Mouse (Mus musculus) heart, embryonic 14.5 days (tissue): ENCODE results near the gene Nupr1. TPM values are rescaled to one million over a fixed set of nuclear protein-coding genes. Genes with fewer than 3 reads are reported as not detected.

ENCODE experiments used
- ATAC-seq: fragments of 200-750 bp; cut with Nextera tagmentation; 2 replicates; pipeline ENCODE4 v1.8.0; 2017; ENCODE audit warnings: low read depth, moderate TSS enrichment; ENCODE audit not compliant: insufficient number of reproducible peaks, insufficient read depth, low FRiP score
- H3K27ac ChIP-seq, 2 experiments: fragments of 200-500 bp in 1 of 2; fragments of 300-500 bp in 1 of 2; sonication (generic) in 1 of 2; replicated peaks in 1 of 2; 2 replicates each; pipeline ENCODE4 v1.5.1; 2012 to 2014; ENCODE audit warnings: low read depth in 2 of 2, low read length in 2 of 2, control low read depth in 1 of 2, mild to moderate bottlenecking in 1 of 2, mixed read lengths in 1 of 2; ENCODE audit not compliant: control insufficient read depth in 1 of 2, insufficient read depth in 1 of 2
- H3K27me3 ChIP-seq: fragments of 300-500 bp; sonication (generic); 2 replicates; pipeline ENCODE4 v1.6.1; 2014; ENCODE audit warnings: mild to moderate bottlenecking, low read length, control low read depth; ENCODE audit not compliant: control insufficient read depth, insufficient read depth
- H3K36me3 ChIP-seq: fragments of 300-500 bp; sonication (generic); 2 replicates; pipeline ENCODE4 v1.6.1; 2014; ENCODE audit warnings: mild to moderate bottlenecking, control low read depth, low read length, mixed read lengths; ENCODE audit not compliant: control insufficient read depth, insufficient read depth
- H3K4me1 ChIP-seq, 2 experiments: fragments of 200-500 bp in 1 of 2; fragments of 300-500 bp in 1 of 2; sonication (generic) in 1 of 2; 2 replicates each; pipeline ENCODE4 v1.6.1; 2012 to 2014; ENCODE audit warnings: low read length in 2 of 2, control low read depth in 1 of 2, mixed read lengths in 1 of 2; ENCODE audit not compliant: control insufficient read depth in 2 of 2, insufficient read depth in 2 of 2
- H3K4me2 ChIP-seq: fragments of 300-500 bp; sonication (generic); 2 replicates; pipeline ENCODE4 v1.6.1; 2014; ENCODE audit warnings: mild to moderate bottlenecking, low read length
- H3K4me3 ChIP-seq, 2 experiments: fragments of 200-500 bp in 1 of 2; fragments of 300-500 bp in 1 of 2; sonication (generic) in 1 of 2; 2 replicates each; pipeline ENCODE4 v1.5.1; 2012 to 2014; ENCODE audit warnings: low read length in 2 of 2, mild to moderate bottlenecking in 2 of 2, control low read depth in 1 of 2, low read depth in 1 of 2, moderate library complexity in 1 of 2; ENCODE audit not compliant: control insufficient read depth in 1 of 2, insufficient read depth in 1 of 2
- H3K9ac ChIP-seq: fragments of 300-500 bp; sonication (generic); 2 replicates; pipeline ENCODE4 v1.6.1; 2014; ENCODE audit warnings: mild to moderate bottlenecking, low read length
- H3K9me3 ChIP-seq: fragments of 300-500 bp; sonication (generic); 2 replicates; pipeline ENCODE4 v1.6.1; 2016; ENCODE audit warnings: low read length, control low read depth; ENCODE audit not compliant: control insufficient read depth
- WGBS: fragments of 180-500 bp; shearing (Covaris S2); extraction: QIAGEN DNeasy Blood & Tissue Kit; methylation state at CpG from one replicate; pipeline ENCODE4 v1.1.7; 2014; 5-methylcytosine and 5-hydroxymethylcytosine counted together
- polyA plus RNA-seq: library from polyadenylated mRNA; unstranded; fragments of >200 nt; fragmentation: Nextera tagmentation; extraction: Ambion mirVana; gene quantifications from 2 replicates; pipeline ENCODE4 v1.2.1, GENCODE M21; 2014

Gene Nupr1
- polyA plus RNA-seq, 1 experiment from 2014 or later: 10.9 TPM

DNA sequence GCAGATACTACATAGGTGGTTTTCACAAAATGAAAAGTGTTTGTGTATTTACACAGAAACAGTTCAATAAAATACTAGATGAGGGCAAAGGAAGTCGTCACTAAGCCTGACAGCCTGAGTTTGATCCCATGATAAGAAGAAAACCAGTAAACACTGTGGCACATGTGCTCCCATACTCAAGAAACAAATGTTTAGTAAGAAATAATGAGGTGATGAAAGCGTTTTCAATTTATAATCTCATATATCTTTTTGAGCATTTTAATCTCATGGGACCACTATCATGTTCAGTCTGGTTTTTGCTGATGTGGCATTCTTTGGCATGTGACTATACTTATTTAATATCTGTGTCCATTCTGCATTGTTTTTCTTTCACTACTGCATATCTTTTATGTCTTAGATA, 23.3 kb upstream of the Nupr1 start:
- H3K36me3 ChIP-seq: no peaks in the 10 kb centered on the region
- no peak overlapping the region for H3K4me3 ChIP-seq
- H3K27me3 ChIP-seq: no peaks in the 10 kb centered on the region
- no peak overlapping the region for H3K9ac ChIP-seq
- no peak for ATAC-seq
- H3K27ac ChIP-seq: no peak overlapping the region
- no peak overlapping the region for H3K4me2 ChIP-seq
- no peaks in the 10 kb centered on the region for H3K9me3 ChIP-seq
- WGBS: 83% methylated on average over 2 of the region's 2 CpGs
- H3K4me1 ChIP-seq: peaks cover 0 to 7% of the 10 kb centered on the region in 2 experiments; a peak in 2 of 4 replicates

DNA sequence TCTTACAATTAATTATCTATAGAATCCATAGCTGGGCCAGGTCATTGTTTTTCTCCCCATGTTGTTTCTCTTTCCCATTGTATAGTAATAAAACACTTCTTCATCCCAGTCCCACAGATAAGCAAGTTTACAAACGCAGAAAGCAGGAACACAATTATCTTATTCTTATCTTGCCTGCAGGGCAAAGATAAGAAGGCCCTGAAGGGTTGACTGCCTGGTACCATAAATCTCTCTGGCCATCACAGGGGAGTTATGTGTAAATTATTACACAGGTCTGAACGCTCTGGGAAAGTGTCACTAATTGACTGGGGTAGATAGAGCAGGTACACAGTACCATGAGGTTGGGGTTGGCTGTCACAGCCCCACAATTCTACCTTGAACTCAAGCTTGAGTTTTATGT, 20.2 kb upstream of the Nupr1 start:
- H3K4me2 ChIP-seq: no peak overlapping the region
- no peak for ATAC-seq
- H3K4me3 ChIP-seq: no peak overlapping the region
- peaks cover 0 to 12% of the 10 kb centered on the region in 2 experiments; a peak in 2 of 4 replicates for H3K4me1 ChIP-seq
- no peaks in the 10 kb centered on the region for H3K36me3 ChIP-seq
- 52% methylated on average over 2 of the region's 2 CpGs for WGBS
- H3K9me3 ChIP-seq: no peaks in the 10 kb centered on the region
- no peak overlapping the region for H3K27ac ChIP-seq
- no peaks in the 10 kb centered on the region for H3K27me3 ChIP-seq
- H3K9ac ChIP-seq: no peak overlapping the region

DNA sequence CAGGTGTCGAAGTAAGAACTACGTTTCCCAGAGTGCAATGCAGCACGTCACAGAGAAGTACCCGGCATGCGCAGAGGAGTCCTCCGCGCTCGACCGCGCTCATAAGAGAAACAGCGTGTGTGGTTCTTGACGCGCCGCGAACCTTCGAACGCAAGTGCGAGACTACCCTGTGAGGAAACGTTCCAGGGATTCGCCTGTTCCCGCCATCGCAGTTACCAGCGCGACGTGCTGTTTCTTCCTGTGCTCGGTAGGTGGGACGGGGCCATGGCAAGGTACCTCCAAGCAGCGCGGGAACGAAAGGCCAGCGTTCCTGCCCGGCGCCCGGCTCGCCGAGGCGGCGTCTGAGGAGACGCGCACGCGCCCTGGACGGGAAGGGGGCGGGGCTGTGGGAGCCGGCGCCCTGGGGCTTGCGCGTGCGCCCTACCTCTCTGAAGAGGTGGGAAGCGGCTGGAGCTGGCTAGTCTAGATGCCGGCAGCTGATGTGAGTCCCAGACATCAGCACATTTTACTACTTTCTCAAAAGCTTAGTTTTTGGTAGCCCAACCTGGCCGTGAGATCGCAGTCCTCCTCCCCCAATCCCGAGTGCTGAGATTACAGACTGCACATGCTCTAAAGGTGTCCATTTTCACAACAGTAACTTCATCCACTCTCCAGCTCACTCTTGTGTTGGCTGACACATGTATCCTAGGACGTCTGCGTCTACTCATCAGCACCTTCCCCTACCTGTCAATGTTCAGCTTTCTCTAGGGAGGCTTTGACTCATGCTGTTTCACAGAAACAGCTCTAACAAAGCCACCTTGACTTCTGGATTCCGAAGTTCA, 18.8 kb upstream of the Nupr1 start, which contains the start of gene Sgf29:
TSS of gene Sgf29 (plus strand) at position 79 of the 821 bp plus-strand sequence.
- whole genome bisulfite sequencing: under 1% methylated on average over 56 of the region's 57 CpGs
- Histone ChIP-seq H3K4me2 (peak within 1 kb of the TSS; percentile 87), H3K9me3 (no peaks in the 10 kb centered on the region), H3K36me3 (no peaks in the 10 kb centered on the region), H3K4me3 (peak within 1 kb of the TSS; percentile 54 to 72), H3K9ac (peak within 1 kb of the TSS; percentile 68), H3K27ac (peak within 1 kb of the TSS; percentile 88 to 95), H3K27me3 (no peaks in the 10 kb centered on the region), H3K4me1 (peaks cover 0 to 12% of the 10 kb centered on the region in 2 experiments; a peak in 2 of 4 replicates)
- ATAC-seq: peak; percentile 96

DNA sequence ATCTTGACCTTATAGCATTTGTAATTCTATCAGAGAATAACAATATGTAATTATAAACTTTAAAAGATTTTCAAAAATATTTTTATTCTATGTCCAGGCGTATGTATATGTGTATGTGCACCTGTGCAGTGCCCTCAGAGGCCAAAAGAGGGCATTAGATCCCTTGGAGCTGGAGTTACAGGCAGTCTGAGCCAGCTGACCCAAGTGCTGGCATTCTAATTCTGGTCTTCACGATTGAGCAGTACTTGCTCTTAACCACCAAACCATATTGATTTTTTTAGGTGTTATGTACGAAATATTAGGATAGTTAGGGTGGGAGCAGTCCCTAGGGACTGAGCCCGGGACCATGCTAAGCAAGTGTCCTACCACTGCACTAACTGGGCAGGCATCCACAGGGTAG, 17.8 kb upstream of the Nupr1 start:
- H3K4me1 ChIP-seq: peaks cover 0 to 12% of the 10 kb centered on the region in 2 experiments; a peak in 2 of 4 replicates
- H3K9me3 ChIP-seq: no peaks in the 10 kb centered on the region
- no peak for ATAC-seq
- H3K27me3 ChIP-seq: no peaks in the 10 kb centered on the region
- 78% methylated on average over 4 of the region's 4 CpGs for WGBS
- no peak overlapping the region for H3K9ac ChIP-seq
- H3K36me3 ChIP-seq: no peaks in the 10 kb centered on the region
- peak overlapping the region; percentile 87 for H3K4me2 ChIP-seq
- H3K27ac ChIP-seq: no peak overlapping the region
- H3K4me3 ChIP-seq: peak overlapping the region in 1 of 2 experiments; percentile 54; a peak in 1 of 4 replicates

DNA sequence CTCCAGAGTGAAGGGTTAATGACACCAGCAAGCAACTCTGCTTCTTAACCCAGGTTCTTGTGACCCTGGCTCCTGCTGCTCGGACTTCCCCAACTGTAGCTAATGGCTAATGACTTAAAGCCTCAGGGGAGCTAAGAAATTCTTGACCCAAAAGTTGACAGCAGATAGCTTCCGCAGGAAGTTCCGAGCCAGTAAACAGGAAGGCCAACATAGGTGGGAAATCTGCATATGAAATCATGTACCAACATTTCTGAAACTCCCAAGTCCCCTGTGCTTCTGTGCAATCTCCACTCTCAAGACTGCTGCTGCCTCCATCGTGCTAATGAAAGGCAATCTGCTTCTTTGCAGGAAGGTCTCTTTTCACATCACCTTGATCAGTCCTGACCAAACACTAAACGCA, 15.0 kb upstream of the Nupr1 start:
- H3K4me1 ChIP-seq: peaks cover 0 to 12% of the 10 kb centered on the region in 2 experiments; a peak in 2 of 4 replicates
- no peak overlapping the region for H3K27ac ChIP-seq
- no peak overlapping the region for H3K4me2 ChIP-seq
- no peaks in the 10 kb centered on the region for H3K27me3 ChIP-seq
- H3K36me3 ChIP-seq: no peaks in the 10 kb centered on the region
- ATAC-seq: no peak
- H3K9me3 ChIP-seq: no peaks in the 10 kb centered on the region
- no peak overlapping the region for H3K4me3 ChIP-seq
- H3K9ac ChIP-seq: no peak overlapping the region
- 56% methylated on average over 5 of the region's 5 CpGs for WGBS

DNA sequence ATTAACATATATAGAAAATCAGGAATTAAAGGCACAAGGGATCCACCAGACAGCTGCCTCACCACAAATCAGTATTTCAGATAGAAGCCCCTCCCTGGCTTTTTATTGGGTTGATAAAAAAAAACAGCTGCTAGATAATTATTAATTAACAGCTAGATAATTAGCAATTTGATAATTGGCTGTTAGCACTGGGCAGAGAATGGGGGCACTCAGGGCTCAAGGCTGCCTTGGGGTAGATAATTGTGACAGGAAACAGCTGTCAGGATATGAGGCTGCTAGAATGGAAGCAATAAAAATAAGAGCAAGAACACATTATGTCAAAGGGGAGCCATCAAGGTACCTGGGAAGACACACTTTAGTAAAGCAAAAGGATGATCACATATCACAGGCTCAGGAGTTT, 14.3 kb upstream of the Nupr1 start:
- Histone ChIP-seq H3K9me3 (no peaks in the 10 kb centered on the region), H3K27me3 (no peaks in the 10 kb centered on the region; the same call in 1 of the 2 replicates), H3K36me3 (no peaks in the 10 kb centered on the region), H3K4me1 (peaks cover 0 to 8% of the 10 kb centered on the region in 2 experiments; a peak in 2 of 4 replicates), H3K9ac (no peak overlapping the region), H3K4me2 (no peak overlapping the region), H3K4me3 (no peak overlapping the region), H3K27ac (no peak overlapping the region)
- no peak for ATAC-seq

DNA sequence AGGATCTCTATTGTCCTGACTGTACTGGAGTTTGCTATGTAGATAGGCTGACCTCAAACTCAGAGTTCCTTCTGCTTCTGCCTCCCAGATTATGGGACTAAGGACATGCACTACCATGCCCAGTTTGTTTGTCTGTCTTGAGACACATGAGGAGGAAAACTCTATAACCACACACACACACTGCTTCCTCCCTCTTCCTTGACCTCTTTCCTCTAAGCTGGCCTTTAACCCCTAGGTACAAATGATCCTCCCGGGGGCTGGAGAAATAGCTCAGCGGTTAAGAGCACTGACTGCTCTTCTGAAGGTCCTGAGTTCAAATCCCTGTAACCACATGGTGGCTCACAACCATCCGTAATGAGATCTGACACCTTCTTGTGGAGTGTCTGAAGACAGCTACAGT, 13.7 kb upstream of the Nupr1 start:
- Histone ChIP-seq H3K9ac (no peak overlapping the region), H3K9me3 (no peaks in the 10 kb centered on the region), H3K27ac (no peak overlapping the region), H3K36me3 (no peaks in the 10 kb centered on the region), H3K4me1 (peaks cover 0 to 5% of the 10 kb centered on the region in 2 experiments; a peak in 2 of 4 replicates), H3K4me3 (no peak overlapping the region), H3K4me2 (no peak overlapping the region), H3K27me3 (no peaks in the 10 kb centered on the region; the same call in 1 of the 2 replicates)
- WGBS: 61% methylated on average over 3 of the region's 3 CpGs
- ATAC-seq: no peak
